Mouse (Mus musculus): Measurements from ENCODE around the gene Hist1h2be.

Hist1h2be gene

DNA sequence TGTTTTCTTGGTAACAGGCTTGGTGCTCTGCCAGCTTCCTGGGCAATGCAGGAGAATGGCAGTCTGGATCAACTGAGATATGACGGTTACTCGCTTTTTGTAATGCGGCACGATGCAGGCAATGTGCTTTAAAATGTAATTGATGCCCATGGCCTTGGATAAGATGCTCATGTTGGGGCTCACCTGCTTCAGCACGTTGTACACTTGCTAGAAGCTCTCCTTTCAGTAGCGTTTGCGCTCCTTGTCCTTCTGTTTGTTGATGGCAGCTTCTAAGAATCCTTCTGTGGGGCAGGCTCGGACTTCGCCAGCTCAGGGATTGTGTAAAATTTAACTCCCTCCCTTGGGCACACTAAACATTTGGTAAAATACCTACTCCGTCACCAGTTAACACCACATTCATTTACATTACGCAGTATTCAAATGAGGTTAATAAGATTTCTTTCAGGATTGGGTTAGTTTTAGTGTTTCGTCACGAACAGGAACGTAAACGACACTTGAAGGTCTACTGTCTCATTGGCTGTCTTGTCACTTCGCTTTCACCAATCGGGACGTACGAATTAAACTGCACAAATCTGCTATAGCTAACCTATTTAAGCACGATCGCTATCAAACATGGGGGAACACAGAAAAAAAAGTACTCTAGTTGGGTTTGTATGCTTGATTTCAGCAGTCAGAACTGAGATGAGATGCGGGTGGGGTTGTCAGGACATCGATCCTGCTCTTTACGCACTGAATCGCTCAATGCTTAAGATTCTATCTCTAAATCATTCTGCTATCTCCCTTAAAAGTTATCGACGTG, at the start of gene Hist1h2be:
Gene Hist1h2be (minus strand): TSS at position 392 of the 799 bp plus-strand sequence.
- peak; percentile 93 for DNase-seq (ENCODE audit: low read depth)

DNA sequence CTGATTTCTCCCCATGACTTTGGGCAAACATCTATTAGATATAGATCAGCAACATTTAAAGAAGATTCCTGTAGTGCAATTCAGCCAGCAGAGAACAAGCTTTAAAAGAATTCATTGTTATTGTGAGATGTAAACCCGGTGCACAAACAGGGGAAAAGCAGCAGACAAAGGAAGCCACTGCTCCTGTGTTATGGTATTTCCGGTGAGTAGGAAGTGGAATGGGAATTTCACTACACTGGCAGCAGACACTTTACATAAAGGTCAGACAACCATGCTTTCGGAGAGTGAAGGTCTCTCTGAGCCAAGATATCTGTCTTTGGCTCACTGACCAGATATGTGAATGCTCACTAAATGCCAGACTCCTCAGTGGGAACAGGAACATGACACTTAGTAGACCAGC, 41.6 kb upstream of the Hist1h2be start:
- DNase-seq (ENCODE audit: low read depth) = no peak

DNA sequence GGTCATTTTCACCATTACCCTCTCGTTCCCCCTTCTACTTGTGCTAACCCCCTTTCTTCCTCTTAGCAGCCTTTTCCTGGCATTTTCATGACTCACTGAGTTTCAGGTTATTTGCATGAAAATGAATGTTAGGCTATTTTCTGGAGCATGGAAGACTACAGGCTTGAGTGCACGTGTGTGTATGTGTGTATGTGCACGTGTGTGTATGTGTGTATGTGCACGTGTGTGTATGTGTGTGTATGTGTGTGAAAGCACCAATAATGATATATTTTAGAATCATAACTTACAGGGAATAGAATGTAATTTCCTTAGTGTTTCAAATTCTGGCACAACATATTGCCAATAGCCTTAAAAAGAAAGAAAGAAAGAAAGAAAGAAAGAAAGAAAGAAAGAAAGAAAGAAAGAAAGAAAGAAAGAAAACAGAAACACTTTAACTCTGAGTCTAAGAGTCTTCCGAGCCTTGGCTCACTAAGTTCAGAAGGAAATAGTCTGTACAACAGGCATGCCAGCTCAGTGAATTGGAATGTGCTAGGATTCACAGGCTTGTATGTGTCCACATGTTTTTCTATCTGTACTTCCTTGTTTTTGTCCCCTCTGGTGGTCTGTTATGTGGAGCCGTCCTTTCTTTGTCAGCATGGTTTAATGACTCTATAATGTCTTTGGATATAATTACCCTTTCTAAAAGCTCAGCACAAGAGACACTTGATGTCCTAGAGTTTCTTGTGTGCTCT, 38.9 kb upstream of the Hist1h2be start:
- DNase-seq (ENCODE audit: low read depth) = no peak

DNA sequence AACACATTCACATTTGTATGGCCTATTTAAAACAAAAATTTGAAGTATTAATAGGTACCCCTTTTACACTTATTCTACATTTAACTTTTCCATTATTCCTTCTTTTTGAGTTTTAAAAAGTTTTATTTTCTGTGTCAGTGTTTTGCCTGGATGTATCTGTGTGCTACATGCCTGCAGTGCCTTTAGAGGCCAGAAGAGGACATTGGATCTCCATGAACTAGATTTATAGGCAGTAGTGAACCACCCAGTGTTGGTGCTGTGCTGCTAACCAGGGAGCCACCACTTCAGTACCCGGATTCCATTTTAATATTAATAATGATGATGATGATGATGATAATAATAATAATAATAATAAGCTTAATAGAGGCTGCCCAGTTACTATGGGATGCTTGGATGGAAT, 9.7 kb upstream of the Hist1h2be start:
- DNase-seq (ENCODE audit: low read depth) = no peak

DNA sequence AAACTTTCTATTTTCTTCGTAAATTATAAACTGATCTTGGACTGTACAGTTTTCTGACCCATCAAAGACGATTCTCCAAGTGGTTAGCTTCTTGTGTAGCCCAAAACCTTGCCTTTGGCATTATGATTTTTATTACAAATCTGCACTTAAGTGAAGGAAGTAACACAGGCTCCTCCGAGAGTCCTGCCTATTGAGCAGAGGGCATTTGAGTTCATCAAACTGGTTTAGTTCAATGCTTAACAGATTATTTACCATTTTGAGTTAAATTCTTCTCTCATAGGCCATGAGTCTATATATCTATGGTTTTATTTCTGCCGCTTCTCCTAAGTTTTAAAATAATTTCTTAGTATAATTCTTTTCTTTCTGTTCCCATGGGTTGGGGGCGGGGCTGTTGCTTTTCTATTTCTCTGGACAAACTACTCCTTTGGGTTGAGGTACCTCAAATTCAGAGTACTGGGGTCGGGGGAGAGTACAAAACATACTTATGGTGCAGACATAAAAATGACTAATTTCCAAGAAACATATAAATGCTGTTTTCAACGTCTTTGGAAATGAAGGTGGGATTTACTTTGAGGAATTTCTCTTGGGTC, 2.0 kb upstream of the Hist1h2be start:
- no peak for DNase-seq (ENCODE audit: low read depth)

DNA sequence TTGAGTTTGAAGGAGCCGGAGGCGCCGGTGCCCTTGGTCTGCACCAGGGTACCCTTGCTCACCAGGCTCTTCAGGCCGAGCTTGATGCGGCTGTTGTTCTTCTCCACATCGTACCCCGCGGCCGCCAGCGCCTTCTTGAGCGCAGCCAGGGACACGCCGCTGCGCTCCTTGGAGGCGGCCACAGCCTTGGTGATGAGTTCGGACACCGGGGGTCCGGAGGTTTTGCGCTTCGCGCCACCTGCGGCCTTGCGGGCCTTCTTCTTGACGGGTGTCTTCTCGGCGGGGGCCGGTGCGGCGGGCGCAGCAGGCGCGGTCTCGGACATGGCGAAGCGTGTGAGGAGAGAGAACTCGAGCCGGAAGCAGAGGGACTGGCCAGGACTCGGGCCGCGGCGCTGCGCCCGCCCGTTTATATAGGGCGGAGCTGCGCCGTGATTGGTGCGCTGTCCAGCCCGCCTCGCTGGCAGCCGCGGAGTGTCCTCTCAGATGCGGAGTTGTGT, 1.3 kb upstream of the Hist1h2be start, which contains the start of gene Hist1h1e:
Gene Hist1h1e (minus strand): TSS at position 384 of the 497 bp plus-strand sequence.
- peak; percentile 83 for DNase-seq (ENCODE audit: low read depth)

DNA sequence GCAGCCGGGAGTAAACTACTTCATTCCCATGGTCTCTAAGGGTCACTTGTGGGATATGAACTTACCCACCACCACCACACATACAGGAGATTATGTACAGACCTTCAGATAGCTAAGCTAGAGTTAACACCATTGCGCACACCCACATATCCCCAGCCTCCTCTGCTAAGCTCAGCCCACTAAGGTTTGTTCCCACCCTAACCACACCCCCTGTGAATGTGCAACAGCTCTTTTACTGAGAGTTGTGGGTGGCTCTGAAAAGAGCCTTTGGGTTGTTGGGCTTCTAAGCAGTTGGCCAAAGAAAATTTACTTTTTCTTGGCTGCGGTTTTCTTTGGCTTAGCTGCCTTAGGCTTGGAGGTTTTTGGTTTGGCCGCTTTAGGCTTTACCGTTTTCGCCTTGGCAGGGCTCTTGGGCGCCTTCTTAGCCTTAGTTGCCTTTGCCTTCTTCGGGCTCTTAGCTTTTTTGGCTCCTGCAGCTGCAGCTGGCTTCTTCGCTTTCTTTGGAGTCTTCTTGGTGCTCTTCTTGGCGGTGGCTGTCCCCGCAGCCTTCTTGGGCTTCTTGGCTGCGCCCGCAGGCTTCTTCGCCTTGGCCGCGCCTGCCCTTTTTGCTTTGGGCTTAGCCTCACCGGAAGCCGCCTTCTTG, 729 bp upstream of the Hist1h2be start:
- peak; percentile 90 for DNase-seq (ENCODE audit: low read depth)

DNA sequence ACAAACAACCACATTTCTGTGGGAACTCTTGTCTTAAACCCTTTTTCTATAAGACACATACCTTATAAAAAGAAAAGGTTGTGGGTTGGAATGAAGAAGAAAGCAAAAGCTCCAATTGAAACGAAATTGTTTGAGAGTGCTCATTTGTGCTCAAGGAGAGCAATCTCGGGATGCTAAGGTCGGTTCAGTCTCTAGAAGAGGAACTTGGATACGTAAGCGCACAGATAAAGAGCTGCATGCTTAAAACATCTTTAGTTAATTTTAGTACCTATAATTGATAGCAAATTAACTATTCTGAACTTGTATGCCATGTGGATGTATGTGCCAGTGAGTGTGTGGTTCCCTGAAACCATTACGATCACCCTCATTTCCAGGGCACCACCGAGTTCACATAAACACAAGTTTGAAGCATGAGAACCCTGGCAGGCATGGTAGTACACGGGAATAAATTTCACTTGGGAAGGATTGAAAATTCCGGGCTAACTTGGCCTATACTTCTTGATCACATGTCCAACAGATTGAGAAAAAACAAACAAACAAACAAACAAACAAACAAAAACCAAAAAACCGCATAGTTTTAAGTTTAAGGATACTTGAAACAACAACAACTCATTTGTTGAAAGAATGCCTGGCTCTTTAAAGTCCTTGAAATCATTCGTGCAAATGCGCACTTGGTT, 730 bp downstream of the Hist1h2be start:
- DNase-seq (ENCODE audit: low read depth) = no peak

DNA sequence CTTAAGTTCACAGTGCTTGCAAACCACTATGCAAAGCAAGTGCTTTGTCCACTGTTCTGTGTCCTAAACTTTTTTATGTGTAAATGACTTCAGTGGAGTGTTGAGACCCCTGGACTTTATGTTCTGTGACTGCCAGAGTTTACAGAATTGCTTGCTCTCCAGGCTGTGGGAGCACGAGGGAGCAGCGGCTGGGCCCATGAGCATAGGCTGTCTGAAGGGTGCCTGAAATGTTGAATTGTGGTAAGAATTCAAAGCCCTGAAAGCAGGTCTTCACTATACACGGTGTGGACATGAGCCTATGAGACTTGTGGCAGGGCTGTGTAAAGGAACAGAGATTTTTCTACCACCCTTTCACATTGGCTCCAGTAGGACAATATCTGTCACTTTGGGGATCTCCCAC, 9.3 kb downstream of the Hist1h2be start:
- DNase-seq (ENCODE audit: low read depth) = no peak

DNA sequence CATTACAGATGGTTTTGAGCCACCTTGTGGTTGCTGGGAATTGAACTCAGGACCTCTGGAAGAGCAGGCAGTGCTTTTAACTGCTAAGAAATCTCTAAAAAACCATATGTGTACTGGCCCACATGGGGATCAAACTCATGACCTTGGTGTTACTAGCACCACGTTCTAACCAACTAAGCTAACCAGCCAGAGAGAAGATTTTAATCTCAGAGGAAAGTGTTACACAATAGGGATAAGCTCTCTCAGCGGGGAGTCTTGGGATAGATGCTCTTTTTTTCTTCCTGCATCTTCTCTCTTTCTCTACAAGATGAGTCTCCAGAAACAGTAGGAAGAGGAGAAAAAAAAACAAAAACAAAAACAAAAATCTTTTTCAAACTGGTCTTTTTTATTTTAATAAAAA, 10.5 kb downstream of the Hist1h2be start:
- no peak for DNase-seq (ENCODE audit: low read depth)

DNA sequence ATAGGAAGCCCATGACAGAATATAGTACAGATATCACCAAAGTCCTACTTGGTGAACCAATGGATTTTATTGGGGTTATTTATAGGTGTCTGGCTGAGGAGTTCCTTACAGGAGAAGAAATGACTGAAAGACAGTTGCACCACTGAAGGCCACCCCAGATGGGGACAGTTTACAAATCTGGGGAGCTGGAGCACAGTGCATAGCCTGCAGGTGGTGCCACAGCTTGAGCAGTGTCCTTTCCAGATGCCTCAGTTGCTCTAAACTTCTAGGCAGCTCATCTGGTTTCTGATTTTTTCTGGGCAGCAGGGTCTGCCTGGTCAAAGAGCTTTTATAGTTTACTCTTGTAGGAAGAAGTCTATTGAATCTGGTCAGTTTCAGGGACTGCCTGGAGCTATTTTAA, 11.1 kb downstream of the Hist1h2be start:
- no peak for DNase-seq (ENCODE audit: low read depth)

DNA sequence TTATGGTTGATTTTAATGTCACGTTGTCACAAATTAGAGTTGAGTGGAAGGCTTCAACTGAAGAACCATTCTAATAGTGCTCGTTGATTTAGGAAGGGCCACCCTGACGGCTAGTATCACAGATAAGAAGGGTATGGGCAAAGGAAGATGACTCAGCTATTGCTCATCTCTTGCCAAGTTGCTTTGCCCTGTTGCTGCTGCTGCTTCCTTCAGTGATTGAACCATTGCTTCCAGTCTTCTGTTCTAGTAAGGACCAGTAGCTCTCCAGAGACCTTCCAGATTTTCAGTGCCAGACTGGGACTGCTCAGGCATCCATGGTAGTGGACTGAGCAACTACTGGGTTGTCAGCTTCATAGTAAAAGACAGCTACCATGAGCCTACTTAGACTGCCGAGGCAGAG, 11.7 kb downstream of the Hist1h2be start:
- no peak for DNase-seq (ENCODE audit: low read depth)

DNA sequence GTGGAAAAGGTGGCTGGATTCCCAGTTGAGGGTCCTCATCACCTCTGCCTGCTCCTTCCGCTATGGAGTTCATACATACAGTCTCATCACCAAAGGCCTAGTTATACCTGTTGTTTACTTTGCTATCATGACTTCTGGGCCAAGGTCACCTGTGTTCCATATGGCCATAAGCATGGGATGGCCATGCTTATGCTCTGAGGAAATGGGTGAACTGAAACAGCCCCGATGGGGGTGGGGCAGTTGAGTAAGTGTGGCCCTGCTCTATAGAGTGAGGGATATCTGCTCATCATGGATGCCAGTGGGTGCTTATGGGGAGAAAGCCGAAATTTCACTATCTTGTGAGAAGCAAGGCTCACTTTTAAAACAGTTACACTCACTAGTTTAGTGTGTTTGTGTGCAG, 15.9 kb downstream of the Hist1h2be start:
- DNase-seq (ENCODE audit: low read depth) = no peak

DNA sequence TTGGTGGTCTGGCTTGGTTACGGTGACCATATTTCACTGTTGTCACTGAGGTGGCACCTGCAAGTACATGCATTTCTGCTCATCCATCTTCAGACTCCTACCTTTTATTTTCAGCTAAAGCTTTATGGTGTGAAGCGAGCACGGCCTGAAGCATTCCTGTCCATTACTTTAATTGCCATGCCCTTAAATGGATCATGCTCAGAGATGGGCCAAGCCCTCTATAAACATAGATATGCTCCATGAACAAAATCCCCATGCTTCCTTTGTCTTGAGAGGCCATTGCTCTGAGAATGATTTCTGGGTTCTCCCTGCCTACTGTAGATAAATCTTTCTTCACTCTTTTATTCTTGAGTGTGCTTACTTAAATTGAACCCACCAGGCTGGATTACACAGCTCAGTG, 16.5 kb downstream of the Hist1h2be start:
- no peak for DNase-seq (ENCODE audit: low read depth)

DNA sequence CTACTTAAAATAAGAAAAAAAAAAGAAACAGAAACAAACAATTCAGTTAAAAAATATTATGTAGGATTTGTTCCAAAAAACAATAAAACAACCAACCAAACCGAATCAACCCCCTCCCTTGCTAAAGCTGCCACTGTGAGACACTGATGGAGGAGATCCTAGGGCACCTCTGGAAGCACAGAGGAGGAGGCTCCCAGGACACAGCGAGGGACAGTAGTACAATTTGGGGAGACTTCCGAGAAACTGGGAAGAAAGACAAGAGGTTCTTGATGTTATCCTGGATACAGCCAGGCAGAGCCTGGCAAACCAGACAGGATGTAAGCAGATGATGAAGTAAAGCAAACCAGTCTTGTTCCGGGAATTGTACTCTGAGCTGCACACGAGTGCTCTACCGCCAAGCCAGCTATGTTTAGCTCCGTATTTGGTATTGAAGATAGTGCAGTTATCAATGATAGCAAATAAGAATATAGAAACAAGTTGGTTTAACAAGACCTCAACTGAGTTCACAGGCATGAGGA, 17.7 kb downstream of the Hist1h2be start:
- DNase-seq (ENCODE audit: low read depth) = no peak

DNA sequence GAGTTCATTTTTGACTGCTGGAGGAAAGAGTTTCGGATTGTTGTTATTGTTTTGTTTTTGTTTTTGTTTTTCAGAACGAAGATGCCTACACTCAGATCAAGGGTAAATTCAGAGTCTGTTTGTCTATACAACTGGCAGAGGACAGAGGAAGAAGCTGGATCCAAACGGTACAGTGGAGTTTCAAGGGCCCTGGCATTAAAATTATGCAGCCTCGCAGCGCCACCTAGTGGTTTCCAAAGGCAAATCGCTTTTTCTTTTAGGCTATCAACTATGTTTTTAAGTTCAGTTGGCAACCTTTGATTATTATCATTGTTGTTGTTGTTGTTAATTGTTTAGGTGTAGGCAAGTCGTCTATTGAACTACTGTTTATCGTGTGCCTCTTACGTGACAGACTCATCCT, 23.0 kb downstream of the Hist1h2be start:
- peak; percentile 91 for DNase-seq (ENCODE audit: low read depth)

DNA sequence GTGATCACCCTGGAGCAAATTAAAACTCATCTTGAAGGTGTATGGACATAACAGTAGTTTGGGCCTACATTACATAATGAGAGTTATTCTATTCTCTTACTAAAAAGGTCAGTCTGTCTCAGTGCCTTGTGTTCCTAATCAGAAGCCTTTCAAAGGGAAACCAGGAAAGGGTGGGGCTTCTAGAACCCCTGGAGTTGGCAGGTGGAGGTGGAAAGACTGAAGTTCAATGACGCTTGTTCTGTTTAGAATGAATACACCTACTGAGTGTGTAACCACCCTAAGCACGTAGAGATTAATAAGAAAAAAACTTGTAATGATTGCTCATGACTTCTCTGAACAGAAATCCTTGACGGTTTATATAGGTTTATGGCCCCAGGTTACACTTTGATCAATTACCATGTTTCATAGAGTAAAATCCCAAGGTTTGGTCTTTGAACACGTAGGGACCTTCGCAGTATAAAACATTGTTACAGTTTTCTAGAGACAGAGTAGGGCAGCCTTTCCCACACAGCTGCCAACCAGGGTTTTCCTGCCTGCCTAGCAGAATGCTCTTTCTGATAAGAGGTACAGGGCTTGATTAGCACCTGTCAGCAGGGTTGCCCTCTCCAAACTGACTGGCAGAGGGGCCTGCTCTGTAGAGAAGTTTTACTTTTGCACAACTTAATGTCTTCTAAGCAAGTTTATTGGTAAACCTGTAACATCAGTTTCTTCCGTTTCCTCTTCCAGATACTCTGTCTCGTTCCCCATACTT, 25.1 kb downstream of the Hist1h2be start:
- no peak for DNase-seq (ENCODE audit: low read depth)

DNA sequence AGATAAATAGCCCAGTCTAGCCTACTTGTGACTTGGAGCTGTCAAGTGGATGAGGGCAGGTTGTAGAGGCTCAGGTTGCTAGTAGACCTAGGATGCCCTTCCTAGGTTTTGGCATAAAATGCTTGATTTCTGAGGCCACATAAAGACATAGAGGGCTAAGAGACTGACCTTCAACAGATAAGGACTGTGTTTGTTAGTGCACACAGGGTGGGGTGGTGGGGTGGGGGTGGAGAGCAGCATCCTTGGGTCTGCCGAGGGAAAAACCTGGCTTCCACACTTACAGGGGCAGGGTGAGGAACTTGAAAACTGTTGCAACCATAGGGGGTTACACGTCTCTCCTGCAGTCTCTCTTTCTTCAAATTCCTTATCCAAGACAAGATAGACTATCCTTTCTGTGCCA, 25.7 kb downstream of the Hist1h2be start:
- no peak for DNase-seq (ENCODE audit: low read depth)

DNA sequence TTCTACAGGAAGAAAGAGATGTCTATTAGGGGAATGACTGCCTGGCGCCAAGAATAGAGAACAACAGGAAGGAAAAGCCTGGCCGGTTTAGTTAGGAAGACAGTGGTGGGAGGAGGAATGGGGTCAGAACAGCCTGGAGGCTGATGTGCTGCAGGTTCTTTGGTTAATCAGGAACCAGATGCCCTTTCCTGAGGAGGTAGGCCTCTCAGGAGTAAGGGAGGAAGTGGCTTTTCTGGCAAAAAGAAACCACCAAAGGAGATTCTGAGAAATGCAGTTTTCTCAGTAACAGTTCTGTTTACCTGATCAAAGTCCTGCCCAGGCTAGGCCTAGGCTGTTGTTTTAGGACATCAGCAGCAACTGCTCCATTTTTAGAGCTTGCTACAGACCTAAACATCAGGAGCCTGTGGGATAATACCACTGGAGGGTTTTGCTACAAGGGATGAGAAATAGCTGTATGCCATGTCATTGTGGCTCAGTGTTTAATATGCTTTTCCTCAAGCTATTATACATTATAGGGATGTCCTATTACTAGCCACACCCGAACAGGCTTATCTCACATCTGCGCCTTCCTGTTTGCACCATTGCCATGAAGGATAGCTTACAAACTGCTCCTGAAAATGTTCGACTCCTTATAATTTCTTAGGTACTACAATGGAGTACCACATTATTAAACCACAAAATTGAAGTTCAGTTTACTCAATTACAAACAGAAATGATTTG, 27.7 kb downstream of the Hist1h2be start:
- DNase-seq (ENCODE audit: low read depth) = peak; percentile 32

DNA sequence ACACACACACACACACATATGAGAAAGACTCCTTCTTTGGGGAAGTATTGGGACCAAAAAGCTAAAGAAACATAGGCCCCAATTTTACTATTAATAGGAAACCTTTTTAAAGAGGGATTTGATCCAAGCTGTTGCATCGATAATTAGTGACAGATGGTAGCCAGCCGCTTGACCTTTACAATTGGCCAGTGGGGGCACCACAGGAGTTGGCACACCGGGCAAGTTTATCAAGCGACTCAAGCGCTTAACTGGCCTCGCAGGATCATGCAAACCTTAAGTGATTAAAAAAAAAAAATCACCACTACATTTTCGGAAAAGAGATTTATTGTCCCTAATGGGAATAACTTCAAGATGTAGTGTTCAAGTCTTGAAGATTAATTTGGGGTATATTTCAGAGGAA, 28.3 kb downstream of the Hist1h2be start:
- DNase-seq (ENCODE audit: low read depth) = no peak

Data from naive thymus-derived CD4-positive, alpha-beta T cell, adult 2 months (primary cell).